ENCODE assay signal across 15 mouse cellular contexts in the genomic region with DNA sequence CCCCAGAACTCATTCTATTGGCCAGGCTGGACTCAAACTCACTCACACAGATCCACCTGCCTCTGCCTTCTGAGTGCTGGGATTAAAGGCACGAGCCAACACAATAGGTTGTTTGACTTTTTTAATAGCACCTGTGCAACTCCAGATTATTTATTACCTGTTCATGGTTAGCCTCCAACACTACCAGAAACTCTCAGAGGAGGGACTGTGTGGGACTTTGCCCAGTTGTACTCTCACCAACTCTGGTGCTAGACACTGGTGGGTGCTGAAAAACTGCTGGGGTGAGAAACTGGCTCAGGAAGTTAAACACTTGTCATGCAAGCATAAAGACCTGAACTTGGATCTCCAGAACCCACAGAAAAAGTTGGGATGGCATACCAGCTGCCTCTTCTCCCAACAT. TPM values are rescaled to one million over a fixed set of nuclear protein-coding genes. Genes with fewer than 3 reads are reported as not detected.
A peak's percentile ranks its signal among the peaks of the same experiment; 100 is the strongest.
DNase-seq lines count a peak whose midpoint lies in the region; ATAC-seq lines count a peak whose summit lies in the region.
"Had no signal": no experiment of that assay in that cellular context is flagged by ENCODE, and none has a peak within 500 bp of the region (broad histone marks: within the 10 kb centered on the region; RNA-seq: fewer than 3 reads in every experiment).

No protein-coding gene starts in this region.

- peaks cover 26% of the 10 kb centered on the region for H3K36me3 ChIP-seq in limb, embryonic 15.5 days
- peaks cover 28% of the 10 kb centered on the region for H3K36me3 ChIP-seq in limb, embryonic 10.5 days
- peaks cover 14% of the 10 kb centered on the region for H3K36me3 ChIP-seq in kidney, embryonic 14.5 days (ENCODE audit: control insufficient read depth, insufficient read depth, low read length)
- peaks cover 30% of the 10 kb centered on the region for H3K36me3 ChIP-seq in liver, embryonic 13.5 days

- ATAC-seq in limb, embryonic 15.5 days (ENCODE audit: insufficient number of reproducible peaks, low FRiP score, low TSS enrichment, low read depth): no peak
- no peak for ATAC-seq in kidney, embryonic 14.5 days (ENCODE audit: low FRiP score, low TSS enrichment)
- ATAC-seq in liver, embryonic 13.5 days (ENCODE audit: low read depth): no peak
- no peak for ATAC-seq in cerebellum, adult (ENCODE audit: insufficient number of reproducible peaks, low FRiP score, low TSS enrichment)
- ATAC-seq: hindbrain, postnatal 0 days had no signal

- H3K27me3 ChIP-seq in limb, embryonic 15.5 days: no peaks in the 10 kb centered on the region
- H3K27me3 ChIP-seq in limb, embryonic 10.5 days (ENCODE audit: low read depth, poor library complexity, severe bottlenecking): no peaks in the 10 kb centered on the region
- H3K27me3 ChIP-seq in kidney, embryonic 14.5 days (ENCODE audit: control insufficient read depth, insufficient read depth, low read length): no peaks in the 10 kb centered on the region
- no peaks in the 10 kb centered on the region for H3K27me3 ChIP-seq in liver, embryonic 13.5 days

- no peak overlapping the region for H3K9ac ChIP-seq in limb, embryonic 15.5 days
- no peak overlapping the region for H3K9ac ChIP-seq in kidney, embryonic 14.5 days (ENCODE audit: low read depth, low read length)
- peak overlapping the region; percentile 50 for H3K9ac ChIP-seq in liver, embryonic 13.5 days
- H3K9ac ChIP-seq: forebrain, embryonic 12.5 days; lung, embryonic 14.5 days had no signal

- no peak overlapping the region for H3K4me3 ChIP-seq in limb, embryonic 15.5 days
- H3K4me3 ChIP-seq in limb, embryonic 10.5 days: no peak overlapping the region
- H3K4me3 ChIP-seq in kidney, embryonic 14.5 days (ENCODE audit: low read length): no peak overlapping the region
- 0 out of 2 replicates have a peak overlapping the region, but pooled peaks have one; percentile 49 for H3K4me3 ChIP-seq in liver, embryonic 13.5 days (replicated peaks)
- H3K4me3 ChIP-seq: forebrain, embryonic 12.5 days had no signal

- no peaks in the 10 kb centered on the region for H3K9me3 ChIP-seq in limb, embryonic 15.5 days
- H3K9me3 ChIP-seq in limb, embryonic 10.5 days (replicated peaks): no peaks in the 10 kb centered on the region
- H3K9me3 ChIP-seq in kidney, embryonic 14.5 days (ENCODE audit: control insufficient read depth, low read length): no peaks in the 10 kb centered on the region
- H3K9me3 ChIP-seq in liver, embryonic 13.5 days (replicated peaks): no peaks in the 10 kb centered on the region
- H3K9me3 ChIP-seq: forebrain, embryonic 12.5 days had no signal

- 60% methylated on average over 1 of the region's 1 CpGs for WGBS in limb, embryonic 15.5 days
- 85% methylated on average over 1 of the region's 1 CpGs for WGBS in limb, embryonic 10.5 days
- WGBS in kidney, embryonic 14.5 days: 45% methylated on average over 1 of the region's 1 CpGs
- 81% methylated on average over 1 of the region's 1 CpGs for WGBS in liver, embryonic 13.5 days (ENCODE audit: insufficient replicate concordance)

- H3K4me1 ChIP-seq in limb, embryonic 15.5 days: peaks cover 29% of the 10 kb centered on the region
- H3K4me1 ChIP-seq in limb, embryonic 10.5 days: peaks cover 35% of the 10 kb centered on the region
- H3K4me1 ChIP-seq in kidney, embryonic 14.5 days (ENCODE audit: control insufficient read depth, insufficient read depth, low read length): peaks cover 16% of the 10 kb centered on the region
- peaks cover 97% of the 10 kb centered on the region for H3K4me1 ChIP-seq in liver, embryonic 13.5 days (replicated peaks)

- H3K4me2 ChIP-seq in limb, embryonic 15.5 days: no peak overlapping the region
- no peak overlapping the region for H3K4me2 ChIP-seq in kidney, embryonic 14.5 days (replicated peaks; ENCODE audit: low read depth, low read length)
- peak overlapping the region; percentile 73 for H3K4me2 ChIP-seq in liver, embryonic 13.5 days
- H3K4me2 ChIP-seq: forebrain, embryonic 12.5 days; lung, embryonic 14.5 days had no signal

- H3K27ac ChIP-seq in limb, embryonic 15.5 days: peak overlapping the region; percentile 13; the same call in 1 of the 2 replicates
- no peak overlapping the region for H3K27ac ChIP-seq in limb, embryonic 10.5 days
- H3K27ac ChIP-seq in kidney, embryonic 14.5 days (ENCODE audit: low read depth, low read length): peak overlapping the region; percentile 42; the same call in 1 of the 2 replicates
- H3K27ac ChIP-seq in liver, embryonic 13.5 days: peak overlapping the region; percentile 91
- H3K27ac ChIP-seq: forebrain, embryonic 12.5 days; hindbrain, postnatal 0 days; macrophage had no signal

- no peak for DNase-seq in limb, embryonic 10.5 days (ENCODE audit: low spot score)
- no peak for DNase-seq in liver, embryonic 13.5 days
- peak; percentile 49 for DNase-seq in yolk sac, embryonic 10.5 days (ENCODE audit: low spot score)
- DNase-seq in ovary, adult 18-20 months (ENCODE audit: low spot score): no peak
- DNase-seq: cerebellum, adult 2 months; heart, adult 18-20 months; heart, postnatal 14 days; lung, embryonic 14.5 days; midbrain, embryonic 14.5 days had no signal

RNA-seq across cellular contexts. Expression of a gene that starts 6.2 kb away (rescaled TPM):
- 38.2 and 38.3 TPM in 2 replicates for polyA plus RNA-seq in limb, embryonic 15.5 days (2015; fragmentation: Nextera tagmentation; extraction: Ambion mirVana)
- polyA plus RNA-seq in limb, embryonic 10.5 days (2016; fragmentation: Nextera tagmentation; extraction: Ambion mirVana): 20.1 and 29.7 TPM in 2 replicates
- polyA plus RNA-seq in kidney, embryonic 14.5 days (2014; fragmentation: Nextera tagmentation; extraction: Ambion mirVana): 25.1 TPM in 2 replicates
- 31.4 and 31.7 TPM in 2 replicates for polyA plus RNA-seq in liver, embryonic 13.5 days (2015; fragmentation: Nextera tagmentation; extraction: Ambion mirVana)

RNA-seq across cellular contexts. Expression of a gene that starts 7.0 kb away (rescaled TPM):
- 44.6 and 47.0 TPM in 2 replicates for polyA plus RNA-seq in limb, embryonic 15.5 days (2015; fragmentation: Nextera tagmentation; extraction: Ambion mirVana)
- polyA plus RNA-seq in limb, embryonic 10.5 days (2016; fragmentation: Nextera tagmentation; extraction: Ambion mirVana): 25.0 and 29.8 TPM in 2 replicates
- 35.6 and 43.1 TPM in 2 replicates for polyA plus RNA-seq in kidney, embryonic 14.5 days (2014; fragmentation: Nextera tagmentation; extraction: Ambion mirVana)
- polyA plus RNA-seq in liver, embryonic 13.5 days (2015; fragmentation: Nextera tagmentation; extraction: Ambion mirVana): 20.7 and 21.7 TPM in 2 replicates

RNA-seq across cellular contexts. Expression of a gene that starts 19.4 kb away (rescaled TPM):
- 5.2 and 6.5 TPM in 2 replicates for polyA plus RNA-seq in limb, embryonic 15.5 days (2015; fragmentation: Nextera tagmentation; extraction: Ambion mirVana)
- polyA plus RNA-seq in limb, embryonic 10.5 days (2016; fragmentation: Nextera tagmentation; extraction: Ambion mirVana): 3.5 and 4.3 TPM in 2 replicates
- 1.2 and 1.6 TPM in 2 replicates for polyA plus RNA-seq in kidney, embryonic 14.5 days (2014; fragmentation: Nextera tagmentation; extraction: Ambion mirVana)
- 0.78 and 0.88 TPM in 2 replicates for polyA plus RNA-seq in liver, embryonic 13.5 days (2015; fragmentation: Nextera tagmentation; extraction: Ambion mirVana)

RNA-seq across cellular contexts. Expression of a gene that starts 32.0 kb away (rescaled TPM):
- 57.5 and 59.8 TPM in 2 replicates for polyA plus RNA-seq in limb, embryonic 15.5 days (2015; fragmentation: Nextera tagmentation; extraction: Ambion mirVana)
- 33.3 and 34.9 TPM in 2 replicates for polyA plus RNA-seq in limb, embryonic 10.5 days (2016; fragmentation: Nextera tagmentation; extraction: Ambion mirVana)
- 40.6 and 41.2 TPM in 2 replicates for polyA plus RNA-seq in kidney, embryonic 14.5 days (2014; fragmentation: Nextera tagmentation; extraction: Ambion mirVana)
- polyA plus RNA-seq in liver, embryonic 13.5 days (2015; fragmentation: Nextera tagmentation; extraction: Ambion mirVana): 831 and 956 TPM in 2 replicates

RNA-seq across cellular contexts. Expression of a gene that starts 32.3 kb away (rescaled TPM):
- 0.14 and 0.23 TPM in 2 replicates for polyA plus RNA-seq in limb, embryonic 15.5 days (2015; fragmentation: Nextera tagmentation; extraction: Ambion mirVana)
- 0.15 and 0.19 TPM in 2 replicates for polyA plus RNA-seq in limb, embryonic 10.5 days (2016; fragmentation: Nextera tagmentation; extraction: Ambion mirVana)
- polyA plus RNA-seq in kidney, embryonic 14.5 days (2014; fragmentation: Nextera tagmentation; extraction: Ambion mirVana): 0.39 and 0.54 TPM in 2 replicates
- polyA plus RNA-seq in liver, embryonic 13.5 days (2015; fragmentation: Nextera tagmentation; extraction: Ambion mirVana): 0.07 and 0.10 TPM in 2 replicates
